Mouse (Mus musculus) spleen, adult 2 months (tissue): ENCODE measurements around the gene Gfod2. TPM values are rescaled to one million over a fixed set of nuclear protein-coding genes. Genes with fewer than 3 reads are reported as not detected.
A peak's percentile ranks its signal among the peaks of the same experiment; 100 is the strongest.

Source experiments
- DNase-seq, 2 experiments: peaks; one replicate each; pipeline versions ENCODE4 v3.0.0 to v3.0.0-alpha.2; 2012 to 2021; ENCODE audit warnings: low spot score in 2 of 2, low read depth in 1 of 2
- H3K27ac ChIP-seq: fragments of 200-500 bp; 2 replicates; pipeline ENCODE4 v1.5.1; 2012; ENCODE audit warnings: low read length, inconsistent platforms; ENCODE audit not compliant: insufficient read depth
- H3K27me3 ChIP-seq: fragments of 200-500 bp; 2 replicates; pipeline ENCODE4 v1.6.1; 2012; ENCODE audit warnings: mild to moderate bottlenecking, moderate library complexity, low read length, inconsistent platforms; ENCODE audit not compliant: control insufficient read depth, insufficient read depth
- H3K36me3 ChIP-seq: fragments of 200-500 bp; 2 replicates; pipeline ENCODE4 v1.6.1; 2012; ENCODE audit warnings: mild to moderate bottlenecking, low read length, inconsistent platforms; ENCODE audit not compliant: control insufficient read depth, insufficient read depth
- H3K4me1 ChIP-seq: fragments of 200-500 bp; 2 replicates; pipeline ENCODE4 v1.6.1; 2011; ENCODE audit warnings: inconsistent platforms; ENCODE audit not compliant: control insufficient read depth, insufficient read depth, insufficient read length
- H3K4me3 ChIP-seq: fragments of 200-500 bp; 2 replicates; pipeline ENCODE4 v1.5.1; 2011; ENCODE audit warnings: mild to moderate bottlenecking, inconsistent platforms; ENCODE audit not compliant: insufficient read depth, insufficient read length; ENCODE audit errors: extremely low read depth
- CTCF ChIP-seq: fragments of 200-500 bp; IDR thresholded peaks from 2 replicates; pipeline ENCODE4 v1.5.1; 2011; ENCODE audit warnings: mild to moderate bottlenecking, inconsistent platforms; ENCODE audit not compliant: insufficient read depth, insufficient read length, insufficient replicate concordance; ENCODE audit errors: extremely low read depth
- POLR2A ChIP-seq: fragments of 200-500 bp; IDR thresholded peaks from 2 replicates; pipeline ENCODE4 v1.6.1; 2011; ENCODE audit warnings: low read depth, low read length, inconsistent platforms
- WGBS: fragments of 180-500 bp; shearing (Covaris S2); methylation state at CpG from one replicate; pipeline ENCODE4 v1.1.7; 2018; 5-methylcytosine and 5-hydroxymethylcytosine counted together
- polyA plus RNA-seq: library from polyadenylated mRNA; depleted of rRNA; stranded (reverse); fragments of >200 nt; gene quantifications from 2 replicates; pipeline ENCODE4 v1.2.3, GENCODE M21; 2012

Gene Gfod2
- polyA plus RNA-seq, 1 experiment: 2.4 TPM

DNA sequence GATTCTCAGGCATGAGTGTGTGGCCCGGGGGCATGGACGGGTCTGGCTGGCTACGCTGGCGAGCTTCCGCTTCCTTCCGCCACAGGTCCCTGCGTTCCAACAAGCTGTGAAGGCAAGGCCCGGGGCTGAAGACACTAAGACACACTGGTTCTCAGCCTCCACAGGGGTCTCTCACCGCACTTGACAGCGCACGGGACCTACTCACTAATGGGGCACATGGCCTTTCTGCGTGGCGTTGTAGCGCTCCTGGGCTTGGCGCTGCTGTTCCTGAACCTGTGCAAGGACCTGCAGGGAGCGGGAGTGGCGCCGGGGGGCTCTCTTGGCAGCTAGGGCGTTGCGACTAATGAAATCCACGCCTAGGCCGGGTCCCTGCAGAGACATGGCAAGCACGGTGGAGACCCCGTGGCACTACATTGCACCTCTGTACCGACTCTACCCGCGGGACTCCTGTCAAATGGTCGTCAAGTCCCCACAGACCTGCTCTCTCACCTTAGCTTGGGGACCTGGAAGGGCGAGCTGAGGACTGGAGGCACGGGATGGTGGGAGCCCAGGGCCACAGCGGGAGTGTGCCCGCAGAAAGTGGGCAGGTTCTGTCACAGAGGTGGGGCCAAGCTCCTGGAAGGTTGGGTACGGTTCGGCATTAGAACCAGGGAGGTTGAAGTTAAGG lies 54.2 kb downstream of the Gfod2 start:
- WGBS: 94% methylated on average over 34 of the region's 34 CpGs
- no peak overlapping the region for H3K27ac ChIP-seq
- H3K4me1 ChIP-seq: peaks cover 14% of the 10 kb centered on the region
- 0 out of 2 replicates have a peak, but pooled peaks cover 2% of the 10 kb centered on the region for H3K36me3 ChIP-seq
- no peak for DNase-seq
- TF ChIP-seq POLR2A (no peak), CTCF (no peak)
- H3K27me3 ChIP-seq: no peaks in the 10 kb centered on the region
- H3K4me3 ChIP-seq: no peak overlapping the region

DNA sequence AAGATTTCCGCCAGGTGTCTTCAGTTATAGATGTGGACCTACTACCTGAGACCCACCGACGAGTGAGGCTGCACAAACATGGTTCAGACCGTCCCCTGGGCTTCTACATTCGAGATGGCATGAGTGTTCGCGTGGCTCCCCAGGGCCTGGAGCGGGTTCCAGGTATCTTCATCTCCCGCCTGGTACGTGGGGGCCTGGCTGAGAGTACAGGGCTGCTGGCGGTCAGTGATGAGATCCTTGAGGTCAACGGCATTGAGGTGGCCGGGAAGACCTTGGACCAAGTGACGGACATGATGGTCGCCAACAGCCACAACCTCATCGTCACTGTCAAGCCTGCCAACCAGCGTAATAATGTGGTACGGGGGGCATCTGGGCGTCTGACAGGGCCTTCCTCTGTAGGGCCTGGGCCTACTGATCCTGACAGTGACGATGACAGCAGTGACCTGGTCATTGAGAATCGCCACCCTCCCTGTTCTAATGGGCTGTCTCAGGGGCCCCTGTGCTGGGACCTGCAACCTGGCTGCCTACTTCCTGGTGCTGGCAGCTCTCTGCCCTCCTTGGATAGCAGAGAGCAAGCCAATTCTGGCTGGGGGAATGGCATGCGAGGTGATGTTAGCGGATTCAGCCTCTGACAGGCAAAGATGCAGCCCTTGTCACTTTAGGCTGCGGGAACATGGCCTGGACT lies 55.6 kb downstream of the Gfod2 start:
- H3K36me3 ChIP-seq: peaks cover 11% of the 10 kb centered on the region
- WGBS: 96% methylated on average over 24 of the region's 24 CpGs
- H3K4me3 ChIP-seq: no peak overlapping the region
- H3K4me1 ChIP-seq: peaks cover 14% of the 10 kb centered on the region
- no peak overlapping the region for H3K27ac ChIP-seq
- no peak for DNase-seq
- H3K27me3 ChIP-seq: no peaks in the 10 kb centered on the region
- TF ChIP-seq CTCF (no peak), POLR2A (no peak)

DNA sequence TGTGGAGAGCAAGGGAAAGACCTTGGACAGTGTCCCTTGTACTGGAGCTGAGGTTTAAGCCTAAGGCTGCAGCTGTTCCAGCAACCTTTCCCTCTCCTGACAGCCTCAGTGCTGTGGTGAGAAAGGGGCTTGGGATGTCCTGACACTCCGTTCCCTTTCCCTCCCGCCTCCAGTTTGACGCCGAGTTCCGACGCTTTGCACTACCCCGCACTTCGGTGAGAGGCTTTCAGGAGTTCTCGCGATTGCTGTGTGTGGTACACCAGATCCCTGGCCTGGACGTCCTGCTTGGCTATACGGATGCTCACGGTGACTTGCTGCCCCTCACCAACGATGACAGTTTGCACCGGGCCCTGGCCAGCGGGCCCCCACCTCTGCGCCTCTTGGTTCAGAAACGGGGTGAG lies 56.5 kb downstream of the Gfod2 start:
- Histone ChIP-seq H3K36me3 (peaks cover 20% of the 10 kb centered on the region), H3K27me3 (no peaks in the 10 kb centered on the region), H3K4me3 (peak overlapping the region; percentile 54), H3K27ac (peak overlapping the region; percentile 69; the same call in 1 of the 2 replicates), H3K4me1 (peaks cover 10% of the 10 kb centered on the region; the same call in 1 of the 2 replicates)
- no peak for DNase-seq
- TF ChIP-seq CTCF (no peak), POLR2A (no peak)
- 83% methylated on average over 18 of the region's 18 CpGs for WGBS

DNA sequence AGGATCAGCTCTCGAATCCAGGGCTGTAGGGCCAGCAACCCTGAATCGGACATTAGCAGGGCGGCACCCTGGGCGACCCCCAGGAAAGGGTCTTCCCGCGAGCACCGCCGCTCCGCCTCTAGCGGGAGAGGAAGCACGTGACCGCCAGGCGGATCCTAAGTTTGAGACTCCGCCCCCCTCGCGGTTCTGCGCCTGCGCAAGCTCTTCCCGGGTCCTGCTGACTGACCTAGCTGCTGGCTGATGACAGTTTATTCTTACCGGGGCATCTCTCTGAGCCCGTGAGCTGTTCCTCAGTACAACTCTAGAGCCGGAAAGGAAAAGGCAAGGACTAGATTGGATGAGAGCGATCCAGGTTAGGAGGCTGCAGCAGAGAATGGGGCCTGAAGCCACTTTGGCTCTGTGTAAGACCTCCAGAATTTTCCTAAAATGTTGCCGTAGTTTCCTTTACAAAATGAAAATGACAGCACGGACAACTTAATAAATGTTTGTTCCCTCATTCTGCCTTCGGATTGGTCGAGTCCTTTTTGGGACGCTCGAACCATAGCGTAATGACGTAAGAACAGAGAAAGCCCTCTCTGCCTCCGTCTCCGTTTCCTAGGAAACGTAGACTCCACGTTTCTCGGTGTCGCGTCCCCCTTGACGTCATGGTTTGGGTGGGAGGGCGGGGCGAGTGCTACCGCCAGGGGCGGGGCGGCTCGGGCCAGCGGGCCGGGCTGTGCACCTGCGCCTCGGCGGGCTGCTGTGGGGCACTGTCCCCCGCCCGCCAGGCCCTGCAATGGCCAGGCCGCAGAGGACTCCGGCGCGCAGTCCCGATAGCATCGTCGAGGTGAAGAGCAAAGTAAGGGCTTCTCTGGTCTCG lies 57.3 kb downstream of the Gfod2 start, which contains the start of the genes Acd and Pard6a:
TSS of gene Acd (minus strand) at position 137 of the 859 bp plus-strand sequence.
TSS of gene Pard6a (plus strand) at position 183 of the 859 bp plus-strand sequence.
- peak within 1 kb of the TSS; percentile 86 for H3K4me3 ChIP-seq
- H3K4me1 ChIP-seq: peaks cover 10% of the 10 kb centered on the region; the same call in 1 of the 2 replicates
- H3K27me3 ChIP-seq: no peaks in the 10 kb centered on the region
- H3K36me3 ChIP-seq: peaks cover 25% of the 10 kb centered on the region
- H3K27ac ChIP-seq: peak within 1 kb of the TSS; percentile 91
- under 1% methylated on average over 60 of the region's 60 CpGs for WGBS
- peak; percentile 89 to 94 for DNase-seq
- TF ChIP-seq CTCF (no peak), POLR2A (peak; percentile 46)

DNA sequence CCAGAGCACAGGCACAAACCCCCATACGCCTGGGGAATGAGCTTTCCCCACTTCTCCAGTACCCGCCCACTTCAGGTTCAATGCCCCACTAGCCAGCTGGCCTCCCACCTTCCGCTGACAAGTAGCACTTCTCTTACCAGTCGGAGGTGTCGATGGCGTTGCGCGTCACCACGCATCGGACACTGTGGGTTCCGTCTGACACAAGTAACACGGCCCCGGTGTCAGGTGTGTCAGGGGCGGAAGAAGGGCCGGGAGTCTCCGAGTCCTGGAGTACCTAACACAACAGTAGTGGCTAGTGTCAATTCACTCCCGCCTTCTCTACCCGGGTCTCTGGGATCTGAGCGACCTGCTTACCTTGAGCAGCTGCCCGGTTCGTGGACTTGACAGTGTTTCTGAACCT lies 57.9 kb downstream of the Gfod2 start:
- peak overlapping the region; percentile 73 for H3K27ac ChIP-seq
- under 1% methylated on average over 21 of the region's 21 CpGs for WGBS
- no peak for TF ChIP-seq POLR2A
- TF ChIP-seq CTCF: no peak
- peaks cover 10% of the 10 kb centered on the region; the same call in 1 of the 2 replicates for H3K4me1 ChIP-seq
- DNase-seq: peak; percentile 67
- H3K4me3 ChIP-seq: peak overlapping the region; percentile 86
- H3K27me3 ChIP-seq: no peaks in the 10 kb centered on the region
- H3K36me3 ChIP-seq: peaks cover 29% of the 10 kb centered on the region

DNA sequence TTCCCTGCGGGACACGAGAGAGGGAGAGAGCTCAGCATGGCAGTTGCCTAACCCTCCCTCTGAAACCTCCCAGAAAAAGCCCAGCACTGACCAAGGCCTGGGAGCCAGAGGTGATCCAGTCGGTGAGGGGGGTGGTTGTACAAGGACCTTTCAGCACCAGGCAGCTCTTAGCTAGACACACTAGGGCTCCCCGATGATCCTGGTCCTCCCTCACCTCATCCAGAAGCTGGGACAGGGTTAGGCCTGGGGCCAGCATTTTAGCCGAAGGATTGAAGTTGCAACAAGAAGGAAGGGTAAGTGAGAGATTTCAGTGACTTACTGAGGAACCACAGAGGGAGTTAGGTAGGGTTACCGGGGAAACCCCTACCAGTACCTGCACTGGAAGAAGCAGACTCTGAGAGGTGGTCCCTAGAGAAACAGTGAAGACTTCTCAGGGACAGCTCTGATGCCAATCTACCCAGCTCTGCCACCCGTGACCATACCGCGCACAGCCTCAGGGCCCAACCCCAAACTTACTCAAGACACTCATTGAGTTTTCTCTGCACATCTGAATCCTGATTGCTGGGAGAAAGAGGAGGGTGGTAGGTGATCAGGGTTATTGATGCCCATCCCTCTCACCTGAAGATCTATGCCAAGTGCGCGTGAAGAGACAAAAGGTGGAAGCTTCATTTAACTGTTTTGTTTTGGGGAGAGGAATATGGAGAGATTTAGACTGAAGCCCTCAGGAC lies 58.8 kb downstream of the Gfod2 start:
- H3K27ac ChIP-seq: peak overlapping the region; percentile 73; the same call in 1 of the 2 replicates
- H3K4me3 ChIP-seq: peak overlapping the region; percentile 86; the same call in 1 of the 2 replicates
- H3K36me3 ChIP-seq: peaks cover 33% of the 10 kb centered on the region
- whole genome bisulfite sequencing: 76% methylated on average over 11 of the region's 11 CpGs
- DNase-seq: no peak
- TF ChIP-seq CTCF (no peak), POLR2A (no peak)
- H3K27me3 ChIP-seq: no peaks in the 10 kb centered on the region
- H3K4me1 ChIP-seq: peaks cover 10% of the 10 kb centered on the region; the same call in 1 of the 2 replicates
